Mouse (Mus musculus): ENCODE measurements at regions not wholly inside any gene's neighbourhood (a gene's known extent, or its start where the extent isn't known, plus 50 kb on each side); places are given as distances from the start of the nearest gene placed in this dataset.

DNA sequence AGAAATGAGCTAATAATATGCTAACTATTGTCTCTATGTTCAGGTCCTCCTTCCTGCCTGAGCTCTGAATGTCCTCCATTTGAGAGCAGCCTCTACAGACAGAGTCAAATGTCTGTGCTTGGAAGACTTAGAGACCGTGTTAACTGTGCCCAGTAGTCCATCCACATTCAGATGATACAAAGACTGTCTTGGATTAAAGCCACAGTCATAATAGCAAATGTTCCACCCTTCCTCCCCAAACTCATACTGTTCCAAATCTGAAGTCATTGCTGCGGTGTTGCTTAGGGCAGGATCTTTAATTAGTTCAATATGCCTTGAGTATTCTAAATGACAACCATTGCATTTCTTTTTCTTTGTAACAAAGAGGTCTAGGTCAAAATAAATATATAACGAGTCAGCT is 923.2 kb upstream of the Gm7489 start:
- H3K27me3 ChIP-seq (ENCODE audit: control insufficient read depth in 1 of 2, insufficient read depth in 2 of 2, low read length in 2 of 2), result no peaks in the 10 kb centered on the region
- no peak overlapping the region for H3K27ac ChIP-seq (ENCODE audit: control insufficient read depth, low read depth, low read length)
- TF ChIP-seq BHLHE40 (IDR thresholded peaks at IDR 0.05; ENCODE audit: borderline replicate concordance, low read depth, low read length) (no peak), NRF1 (IDR thresholded peaks at IDR 0.05; ENCODE audit: insufficient read depth, low read depth, low read length, poor library complexity, severe bottlenecking) (no peak), ETS1 (IDR thresholded peaks at IDR 0.05; ENCODE audit: low read depth, low read length) (no peak), NELFE (IDR thresholded peaks at IDR 0.05; ENCODE audit: low read depth, low read length) (no peak), MAFK (IDR thresholded peaks at IDR 0.05; ENCODE audit: borderline replicate concordance, low read depth, low read length) (no peak), ZKSCAN1 (IDR thresholded peaks at IDR 0.05; ENCODE audit: low read depth, low read length) (no peak), TBP (IDR thresholded peaks at IDR 0.05; ENCODE audit: low read depth, low read length) (no peak), ZC3H11A (IDR thresholded peaks at IDR 0.05; ENCODE audit: low read depth, low read length) (no peak), GABPA (IDR thresholded peaks at IDR 0.05; ENCODE audit: low read depth, low read length) (no peak), SMC3 (IDR thresholded peaks at IDR 0.05; ENCODE audit: low read depth, low read length) (no peak), TCF12 (IDR thresholded peaks at IDR 0.05; ENCODE audit: low read depth, low read length) (no peak), POLR2A (IDR thresholded peaks at IDR 0.05; ENCODE audit: control insufficient read depth in 1 of 2, insufficient read depth in 1 of 2, low read depth in 1 of 2, low read length in 2 of 2, poor library complexity in 1 of 2) (no peak), SIN3A (IDR thresholded peaks at IDR 0.05; ENCODE audit: low read length) (no peak)
- no peaks in the 10 kb centered on the region for H3K36me3 ChIP-seq (ENCODE audit: control insufficient read depth in 1 of 2, insufficient read depth in 2 of 2, low read length in 2 of 2)
- DNase-seq (ENCODE audit: low read depth, low spot score), result no peak
- H3K9ac ChIP-seq (ENCODE audit: control insufficient read depth, low read depth, low read length, poor library complexity, severe bottlenecking), result no peak overlapping the region
- no peak overlapping the region for H3K4me3 ChIP-seq (ENCODE audit: control insufficient read depth in 1 of 2, insufficient read depth in 1 of 2, low read depth in 2 of 2, low read length in 2 of 2)
- H3K79me2 ChIP-seq (ENCODE audit: control insufficient read depth, insufficient read depth, low read length, poor library complexity), result no peaks in the 10 kb centered on the region
- no peaks in the 10 kb centered on the region for H3K4me1 ChIP-seq (ENCODE audit: control insufficient read depth in 1 of 2, insufficient read depth in 2 of 2, low read length in 2 of 2)
- H3K9me3 ChIP-seq (replicated peaks; ENCODE audit: insufficient read depth, low read length), result no peaks in the 10 kb centered on the region

DNA sequence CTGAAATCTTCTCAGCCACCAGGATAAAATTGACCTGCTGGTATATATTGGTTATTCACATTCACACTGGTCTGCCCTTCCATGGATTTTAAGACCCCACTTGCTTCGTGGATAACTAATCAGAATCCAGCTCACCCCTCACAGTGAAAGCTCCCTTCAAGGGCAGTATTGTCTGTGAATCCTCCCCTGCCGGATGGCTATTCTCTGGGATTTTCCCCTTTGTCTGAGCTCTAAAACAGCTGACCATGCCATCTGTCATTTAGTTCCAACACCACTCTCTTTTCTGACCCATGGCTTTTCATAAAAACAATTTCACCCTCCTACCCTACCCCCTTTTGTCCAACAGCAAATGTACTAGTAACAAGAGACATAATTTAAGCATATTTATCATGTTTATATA is 920.8 kb upstream of the Gm7489 start:
- H3K79me2 ChIP-seq (ENCODE audit: control insufficient read depth, insufficient read depth, low read length, poor library complexity), result no peaks in the 10 kb centered on the region
- no peak overlapping the region for H3K4me3 ChIP-seq (ENCODE audit: control insufficient read depth in 1 of 2, insufficient read depth in 1 of 2, low read depth in 2 of 2, low read length in 2 of 2)
- no peak for TF ChIP-seq GATA1 (IDR thresholded peaks at IDR 0.05; ENCODE audit: low read depth, low read length)
- TF ChIP-seq MAX (IDR thresholded peaks at IDR 0.05; ENCODE audit: low read length), result no peak
- TF ChIP-seq TAL1 (IDR thresholded peaks at IDR 0.05; ENCODE audit: low read length), result no peak
- TF ChIP-seq TCF12 (IDR thresholded peaks at IDR 0.05; ENCODE audit: low read depth, low read length), result no peak
- TF ChIP-seq UBTF (IDR thresholded peaks at IDR 0.05; ENCODE audit: borderline replicate concordance, insufficient read depth, low read depth, low read length), result no peak
- no peak for TF ChIP-seq USF1 (IDR thresholded peaks at IDR 0.05; ENCODE audit: low read depth, low read length)
- TF ChIP-seq MAZ (IDR thresholded peaks at IDR 0.05; ENCODE audit: low read depth, low read length), result no peak
- TF ChIP-seq USF2 (IDR thresholded peaks at IDR 0.05; ENCODE audit: borderline replicate concordance in 1 of 2, insufficient read depth in 1 of 2, low read depth in 1 of 2, low read length in 2 of 2), result no peak
- no peak for TF ChIP-seq RCOR1 (IDR thresholded peaks at IDR 0.05; ENCODE audit: low read depth, low read length)
- TF ChIP-seq SIN3A (IDR thresholded peaks at IDR 0.05; ENCODE audit: low read length), result no peak
- TF ChIP-seq POLR2AphosphoS5 (IDR thresholded peaks at IDR 0.05; ENCODE audit: borderline replicate concordance, low read depth, low read length), result no peak
- no peak for TF ChIP-seq NRF1 (IDR thresholded peaks at IDR 0.05; ENCODE audit: insufficient read depth, low read depth, low read length, poor library complexity, severe bottlenecking)
- no peak for TF ChIP-seq MYB (IDR thresholded peaks at IDR 0.05; ENCODE audit: low read depth, low read length)
- no peak for TF ChIP-seq E2F4 (IDR thresholded peaks at IDR 0.05; ENCODE audit: borderline replicate concordance, low read depth, low read length)
- no peak for TF ChIP-seq ELF1 (IDR thresholded peaks at IDR 0.05; ENCODE audit: low read depth, low read length)
- TF ChIP-seq EP300 (IDR thresholded peaks at IDR 0.05; ENCODE audit: low read depth in 1 of 2, low read length in 2 of 2), result no peak
- H3K27ac ChIP-seq (ENCODE audit: control insufficient read depth, low read depth, low read length), result no peak overlapping the region
- no peak overlapping the region for H3K9ac ChIP-seq (ENCODE audit: control insufficient read depth, low read depth, low read length, poor library complexity, severe bottlenecking)
- no peaks in the 10 kb centered on the region for H3K27me3 ChIP-seq (ENCODE audit: control insufficient read depth in 1 of 2, insufficient read depth in 2 of 2, low read length in 2 of 2)
- no peak for DNase-seq (ENCODE audit: low read depth, low spot score)
- H3K9me3 ChIP-seq (replicated peaks; ENCODE audit: insufficient read depth, low read length), result no peaks in the 10 kb centered on the region
- no peaks in the 10 kb centered on the region for H3K4me1 ChIP-seq (ENCODE audit: control insufficient read depth in 1 of 2, insufficient read depth in 2 of 2, low read length in 2 of 2)
- H3K36me3 ChIP-seq (ENCODE audit: control insufficient read depth in 1 of 2, insufficient read depth in 2 of 2, low read length in 2 of 2), result no peaks in the 10 kb centered on the region; a peak in 1 of 4 replicates

Data from MEL (cell line).